Mouse (Mus musculus) stomach, embryonic 16.5 days (tissue): ENCODE data around the gene Col18a1. TPM values are rescaled to one million over a fixed set of nuclear protein-coding genes. Genes with fewer than 3 reads are reported as not detected.

Experiments
- ATAC-seq: fragments of 200-750 bp; cut with Nextera tagmentation; 2 replicates; pipeline ENCODE4 v1.8.0; 2017; ENCODE audit warnings: moderate number of reproducible peaks, moderate TSS enrichment; ENCODE audit not compliant: insufficient read depth, low FRiP score
- H3K27ac ChIP-seq: fragments of 300-500 bp; sonication (generic); 2 replicates; pipeline ENCODE4 v1.5.1; 2014; ENCODE audit warnings: low read length
- H3K27me3 ChIP-seq: fragments of 300-500 bp; sonication (generic); 2 replicates; pipeline ENCODE4 v1.6.1; 2014; ENCODE audit warnings: low read length, control low read depth, mixed read lengths; ENCODE audit not compliant: control insufficient read depth, insufficient read depth
- H3K36me3 ChIP-seq: fragments of 300-500 bp; sonication (generic); 2 replicates; pipeline ENCODE4 v1.6.1; 2014; ENCODE audit warnings: low read length; ENCODE audit not compliant: control insufficient read depth, insufficient read depth
- H3K4me1 ChIP-seq: fragments of 300-500 bp; sonication (generic); 2 replicates; pipeline ENCODE4 v1.6.1; 2014; ENCODE audit warnings: low read length, control low read depth, mixed read lengths; ENCODE audit not compliant: control insufficient read depth, insufficient read depth
- H3K4me2 ChIP-seq: fragments of 300-500 bp; sonication (generic); 2 replicates; pipeline ENCODE4 v1.6.1; 2014; ENCODE audit warnings: low read depth, low read length, mixed read lengths
- H3K4me3 ChIP-seq: fragments of 300-500 bp; sonication (generic); replicated peaks from 2 replicates; pipeline ENCODE4 v1.5.1; 2014; ENCODE audit warnings: mild to moderate bottlenecking, low read length
- H3K9ac ChIP-seq: fragments of 300-500 bp; sonication (generic); 2 replicates; pipeline ENCODE4 v1.6.1; 2014; ENCODE audit warnings: low read length
- H3K9me3 ChIP-seq: fragments of 300-500 bp; sonication (generic); replicated peaks from 2 replicates; pipeline ENCODE4 v1.6.1; 2016; ENCODE audit warnings: low read length, control low read depth; ENCODE audit not compliant: control insufficient read depth
- WGBS: fragments of 180-500 bp; shearing (Covaris S2); extraction: QIAGEN DNeasy Blood & Tissue Kit; methylation state at CpG from one replicate; pipeline ENCODE4 v1.1.7; 2014; 5-methylcytosine and 5-hydroxymethylcytosine counted together
- polyA plus RNA-seq: library from polyadenylated mRNA; unstranded; fragments of >200 nt; fragmentation: Nextera tagmentation; extraction: Ambion mirVana; gene quantifications from 2 replicates; pipeline ENCODE4 v1.2.1, GENCODE M21; 2015

Gene Col18a1
- polyA plus RNA-seq, 1 experiment from 2014 or later, result 82.2 TPM

DNA sequence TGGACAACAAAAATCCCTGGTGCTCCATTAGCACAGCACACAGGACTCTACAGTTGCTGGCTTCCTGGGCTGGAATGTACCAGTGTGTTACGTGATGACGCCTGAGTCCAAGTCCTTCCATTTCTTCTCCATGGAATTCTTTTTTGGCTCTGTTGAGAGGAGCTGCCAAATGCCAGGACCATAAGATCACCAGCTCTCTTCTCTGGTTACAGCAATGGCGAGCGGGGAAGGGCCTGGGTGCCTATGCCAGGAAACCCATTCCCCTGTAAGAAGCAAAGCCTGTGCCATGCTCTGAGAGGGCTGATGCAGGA, 68.5 kb downstream of the Col18a1 start:
- Histone ChIP-seq H3K9me3 (peaks cover 7% of the 10 kb centered on the region; the same call in 1 of the 2 replicates), H3K4me3 (no peak overlapping the region), H3K27me3 (no peaks in the 10 kb centered on the region), H3K9ac (0 out of 2 replicates have a peak overlapping the region, but pooled peaks have one; percentile 2), H3K4me1 (peaks cover 9% of the 10 kb centered on the region; the same call in 1 of the 2 replicates), H3K4me2 (no peak overlapping the region), H3K36me3 (no peaks in the 10 kb centered on the region), H3K27ac (peak overlapping the region; percentile 69)
- 0 out of 2 replicates have a peak, but pooled peaks have one; percentile 22 for ATAC-seq
- 59% methylated on average over 4 of the region's 4 CpGs for WGBS

DNA sequence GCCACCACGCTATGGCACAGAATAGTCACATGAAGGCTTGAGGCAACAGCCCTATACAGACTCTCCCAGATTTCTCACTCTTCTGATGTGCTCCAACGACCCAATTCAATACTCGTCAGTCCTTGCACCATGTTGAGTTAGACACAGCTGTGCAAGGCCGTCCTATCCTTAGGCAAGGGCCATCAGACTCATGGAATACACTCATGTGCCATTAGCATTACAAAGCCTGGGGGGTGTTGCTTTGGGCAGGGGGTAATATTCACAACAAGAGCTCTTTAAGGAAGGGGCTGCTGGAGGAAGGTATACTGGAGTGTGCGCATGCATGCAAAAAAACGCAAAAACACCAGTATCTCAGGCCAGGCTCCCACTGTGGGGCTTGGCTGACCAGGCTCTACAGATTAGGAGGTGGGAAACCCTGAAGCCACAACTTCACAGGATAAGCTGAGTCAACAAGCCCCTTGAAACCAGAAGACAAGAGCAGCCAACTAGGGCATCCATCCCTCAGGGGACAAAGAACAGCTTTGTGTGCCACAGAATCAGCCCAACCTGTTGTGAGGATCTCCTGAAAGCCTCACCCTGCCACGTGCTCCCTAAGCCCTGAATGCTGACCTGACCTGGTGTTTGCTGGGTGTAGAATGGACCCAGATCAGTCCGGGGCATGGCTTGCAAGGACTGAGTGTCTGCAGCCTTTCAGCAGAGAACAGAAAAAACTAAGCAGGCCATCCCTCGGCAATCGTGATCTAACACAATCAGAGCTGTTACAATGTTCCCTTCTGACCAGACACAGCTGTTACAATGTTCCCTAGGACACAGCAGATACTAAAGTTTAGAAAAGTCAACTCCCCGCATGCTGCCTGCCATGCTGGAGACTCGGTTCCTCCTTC, 69.1 kb downstream of the Col18a1 start:
- H3K27me3 ChIP-seq, result no peaks in the 10 kb centered on the region
- ATAC-seq, result no peak
- H3K4me3 ChIP-seq, result no peak overlapping the region
- 61% methylated on average over 12 of the region's 12 CpGs for WGBS
- peak overlapping the region; percentile 2; the same call in 1 of the 2 replicates for H3K9ac ChIP-seq
- peaks cover 12% of the 10 kb centered on the region; the same call in 1 of the 2 replicates for H3K9me3 ChIP-seq
- H3K4me2 ChIP-seq, result no peak overlapping the region
- peaks cover 9% of the 10 kb centered on the region; the same call in 1 of the 2 replicates for H3K4me1 ChIP-seq
- H3K27ac ChIP-seq, result peak overlapping the region; percentile 69
- no peaks in the 10 kb centered on the region for H3K36me3 ChIP-seq

DNA sequence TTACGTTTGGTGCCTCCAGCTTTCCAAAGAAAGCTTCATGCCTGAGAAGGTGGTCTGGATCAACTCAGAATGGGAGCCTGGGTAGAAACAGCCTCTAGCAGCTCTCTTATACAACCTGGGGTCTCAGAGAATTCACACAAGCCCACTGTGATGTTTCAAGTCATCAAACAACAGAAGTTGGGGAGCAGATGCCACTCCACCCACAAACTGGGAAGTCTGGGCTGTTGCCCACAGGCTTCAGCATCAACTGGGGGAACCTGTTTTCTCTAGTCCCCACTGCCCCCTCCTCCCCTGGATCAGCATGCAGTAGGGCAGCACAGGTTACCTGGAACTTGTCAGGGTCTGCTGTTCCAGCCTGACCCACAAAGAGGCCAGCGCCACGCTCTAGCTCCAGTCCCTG, 70.7 kb downstream of the Col18a1 start:
- 89% methylated on average over 3 of the region's 3 CpGs for WGBS
- no peak overlapping the region for H3K9ac ChIP-seq
- no peak overlapping the region for H3K4me2 ChIP-seq
- peaks cover 9% of the 10 kb centered on the region; the same call in 1 of the 2 replicates for H3K4me1 ChIP-seq
- no peak overlapping the region for H3K27ac ChIP-seq
- H3K9me3 ChIP-seq, result peaks cover 12% of the 10 kb centered on the region; the same call in 1 of the 2 replicates
- ATAC-seq, result no peak
- no peaks in the 10 kb centered on the region for H3K27me3 ChIP-seq
- H3K4me3 ChIP-seq, result no peak overlapping the region
- no peaks in the 10 kb centered on the region for H3K36me3 ChIP-seq

DNA sequence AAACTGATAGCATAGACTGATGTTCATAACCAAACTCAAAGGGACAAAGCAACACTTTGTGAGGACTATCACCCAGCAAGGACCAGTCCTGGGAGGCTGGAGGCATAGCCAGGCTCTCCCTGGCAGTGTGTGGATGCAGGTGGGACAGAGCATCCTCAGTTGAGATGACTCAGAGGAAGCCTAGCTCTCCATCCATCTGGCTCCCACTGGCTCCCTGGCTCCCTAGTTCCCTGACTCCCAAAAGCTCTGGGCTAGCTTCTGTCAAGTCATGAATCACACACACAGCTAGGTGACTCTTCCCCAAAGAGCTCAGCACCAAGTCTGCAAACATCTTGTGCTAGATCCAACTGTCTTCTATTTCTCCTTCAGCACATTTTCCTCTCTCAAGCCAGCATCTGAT, 72.5 kb downstream of the Col18a1 start:
- Histone ChIP-seq H3K27ac (no peak overlapping the region), H3K27me3 (no peaks in the 10 kb centered on the region), H3K36me3 (no peaks in the 10 kb centered on the region), H3K9me3 (peaks cover 12% of the 10 kb centered on the region; the same call in 1 of the 2 replicates), H3K4me1 (peaks cover 17% of the 10 kb centered on the region), H3K4me2 (no peak overlapping the region), H3K4me3 (no peak overlapping the region), H3K9ac (no peak overlapping the region)
- ATAC-seq, result no peak

DNA sequence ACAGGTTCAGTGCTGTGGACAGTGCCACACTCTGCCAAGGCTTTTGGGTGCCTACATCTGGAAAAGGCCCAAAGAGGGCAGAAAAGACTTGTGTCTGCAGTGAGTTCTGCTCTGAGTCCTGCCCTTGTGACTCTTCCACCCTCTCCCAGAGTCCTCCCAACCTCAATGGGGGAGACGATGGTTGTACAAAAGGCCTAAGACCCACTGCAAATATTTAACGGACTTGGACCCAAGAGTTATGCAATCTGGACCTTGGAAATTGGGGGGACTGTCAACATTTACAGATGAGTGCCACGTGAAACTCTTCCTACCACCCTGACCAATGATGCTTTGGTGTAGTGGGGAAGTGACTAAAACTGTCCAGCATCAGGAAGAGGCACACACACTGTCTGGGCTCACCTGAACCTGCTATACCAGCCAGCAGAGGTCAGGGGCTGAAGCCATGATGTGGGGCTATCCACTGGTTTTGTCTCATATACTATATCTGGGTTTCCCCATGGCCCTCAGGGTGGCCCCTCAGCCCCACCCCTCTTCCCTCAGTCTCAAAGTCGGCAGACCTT, 74.7 kb downstream of the Col18a1 start:
- 68% methylated on average over 4 of the region's 4 CpGs for WGBS
- Histone ChIP-seq H3K4me1 (peaks cover 8% of the 10 kb centered on the region; the same call in 1 of the 2 replicates), H3K9me3 (peaks cover 12% of the 10 kb centered on the region; the same call in 1 of the 2 replicates), H3K4me3 (no peak overlapping the region), H3K27me3 (no peaks in the 10 kb centered on the region), H3K27ac (no peak overlapping the region), H3K9ac (no peak overlapping the region), H3K4me2 (no peak overlapping the region), H3K36me3 (no peaks in the 10 kb centered on the region)
- ATAC-seq, result no peak

DNA sequence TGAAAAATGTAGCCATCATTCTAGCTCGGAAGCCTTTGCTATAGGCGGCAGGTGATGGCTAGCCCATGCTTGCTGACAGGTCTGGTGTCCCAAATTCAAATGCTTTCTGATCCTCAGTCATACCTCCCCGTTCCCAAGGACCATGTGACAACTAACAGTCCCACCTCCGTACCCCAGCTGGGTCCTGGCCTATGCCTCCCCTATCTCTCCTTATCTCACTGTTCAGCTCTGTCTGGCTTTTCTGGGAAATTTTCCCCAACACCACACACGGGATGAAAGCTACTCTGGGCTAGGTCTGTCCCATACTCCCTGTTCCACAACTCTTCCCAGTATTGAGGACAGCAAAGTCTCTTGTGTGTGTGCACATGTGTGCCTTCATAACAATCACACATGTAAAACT, 76.3 kb downstream of the Col18a1 start:
- no peak for ATAC-seq
- peak overlapping the region; percentile 54; the same call in 1 of the 2 replicates for H3K27ac ChIP-seq
- 60% methylated on average over 5 of the region's 5 CpGs for WGBS

DNA sequence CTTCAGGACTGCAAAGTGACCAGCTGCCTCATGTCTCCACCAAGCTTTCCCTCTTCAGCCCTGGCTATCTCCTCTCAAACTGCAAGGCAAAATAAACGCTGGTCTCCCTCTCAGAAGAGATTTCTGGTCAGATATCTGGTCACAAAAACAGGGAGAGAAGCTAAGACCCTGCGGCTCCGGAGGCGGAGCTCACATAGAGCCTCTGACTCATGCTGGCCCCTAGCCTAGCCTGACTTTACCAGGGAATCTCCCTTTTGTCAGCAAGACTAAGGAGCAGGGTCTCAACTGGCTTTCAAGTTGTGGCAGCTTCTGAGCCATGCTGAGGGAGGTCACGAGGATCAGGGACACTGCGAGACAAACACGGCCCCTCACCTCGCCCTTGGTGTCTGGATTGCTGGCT, 77.0 kb downstream of the Col18a1 start:
- 0 out of 2 replicates have a peak overlapping the region, but pooled peaks have one; percentile 42 for H3K9ac ChIP-seq
- 45% methylated on average over 8 of the region's 8 CpGs for WGBS
- no peaks in the 10 kb centered on the region for H3K36me3 ChIP-seq

More for the DNA sequence above, 76.3 kb downstream of the Col18a1 start:
- peaks cover 10% of the 10 kb centered on the region; the same call in 1 of the 2 replicates for H3K4me1 ChIP-seq
- H3K9me3 ChIP-seq, result peaks cover 12% of the 10 kb centered on the region; the same call in 1 of the 2 replicates
- no peaks in the 10 kb centered on the region for H3K36me3 ChIP-seq
- H3K4me3 ChIP-seq, result no peak overlapping the region
- no peak overlapping the region for H3K4me2 ChIP-seq
- no peaks in the 10 kb centered on the region for H3K27me3 ChIP-seq
- H3K9ac ChIP-seq, result no peak overlapping the region

DNA sequence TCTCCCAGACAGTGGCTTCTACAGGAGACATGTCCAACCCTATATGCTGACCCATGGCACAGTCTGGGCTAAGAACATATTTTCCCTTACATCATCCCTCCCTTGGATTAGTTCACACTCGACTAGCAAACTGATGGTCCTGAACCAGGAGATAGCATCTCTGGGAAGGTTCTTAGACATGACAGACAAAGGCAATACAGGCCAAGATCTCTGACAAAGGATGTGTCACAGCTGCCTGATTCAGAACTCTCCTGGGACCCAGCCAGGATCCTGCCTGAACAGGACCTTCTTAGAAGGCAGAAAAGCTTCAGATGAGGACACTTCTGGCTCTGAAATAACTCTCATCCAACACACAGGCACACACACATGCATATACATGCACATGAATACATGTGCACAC, 81.8 kb downstream of the Col18a1 start:
- Histone ChIP-seq H3K27ac (peak overlapping the region; percentile 50; the same call in 1 of the 2 replicates), H3K9ac (no peak overlapping the region), H3K4me3 (no peak overlapping the region), H3K4me1 (peaks cover 13% of the 10 kb centered on the region), H3K27me3 (no peaks in the 10 kb centered on the region), H3K4me2 (no peak overlapping the region), H3K9me3 (no peaks in the 10 kb centered on the region), H3K36me3 (no peaks in the 10 kb centered on the region)
- 34% methylated on average over 1 of the region's 1 CpGs for WGBS
- ATAC-seq, result peak; percentile 59; the same call in 1 of the 2 replicates

More for the DNA sequence above, 77.0 kb downstream of the Col18a1 start:
- no peaks in the 10 kb centered on the region for H3K27me3 ChIP-seq
- H3K4me3 ChIP-seq, result peak overlapping the region; percentile 6
- peak; percentile 39; the same call in 1 of the 2 replicates for ATAC-seq
- H3K9me3 ChIP-seq, result peaks cover 12% of the 10 kb centered on the region; the same call in 1 of the 2 replicates
- H3K27ac ChIP-seq, result peak overlapping the region; percentile 54
- H3K4me1 ChIP-seq, result peaks cover 15% of the 10 kb centered on the region
- H3K4me2 ChIP-seq, result peak overlapping the region; percentile 28

DNA sequence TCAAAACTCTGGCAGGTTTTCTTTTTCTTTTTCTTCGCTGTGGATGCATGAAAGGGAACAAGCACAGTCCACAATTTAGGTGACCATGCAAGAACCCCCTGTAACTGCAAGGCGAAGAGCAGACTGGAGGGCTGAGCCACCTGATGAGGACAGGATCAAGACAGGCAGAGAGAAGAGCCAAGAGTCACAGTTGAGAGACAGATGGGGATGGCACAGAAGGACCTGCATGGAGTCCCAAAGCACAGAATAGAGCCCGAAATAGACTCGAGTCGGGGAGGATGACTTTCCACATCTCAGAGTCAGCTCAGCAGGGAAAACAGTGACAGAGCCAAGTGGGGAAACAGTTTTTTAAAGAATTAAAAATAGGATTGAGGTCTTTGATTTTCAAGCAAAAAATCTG, 83.4 kb downstream of the Col18a1 start:
- H3K4me3 ChIP-seq, result no peak overlapping the region
- 50% methylated on average over 5 of the region's 5 CpGs for WGBS

More for the DNA sequence above, 83.4 kb downstream of the Col18a1 start:
- no peaks in the 10 kb centered on the region for H3K9me3 ChIP-seq
- H3K4me2 ChIP-seq, result no peak overlapping the region
- no peak for ATAC-seq
- no peak overlapping the region for H3K27ac ChIP-seq
- H3K9ac ChIP-seq, result no peak overlapping the region
- H3K36me3 ChIP-seq, result no peaks in the 10 kb centered on the region
- H3K4me1 ChIP-seq, result peaks cover 13% of the 10 kb centered on the region
- H3K27me3 ChIP-seq, result no peaks in the 10 kb centered on the region
